Mouse (Mus musculus) NIH3T3 (cell line): ENCODE measurements around the gene Tspan3.

Experiments
- DNase-seq: peaks from one replicate; pipeline ENCODE4 v3.0.0-alpha.2; 2012; ENCODE audit warnings: low read depth

Gene Tspan3

DNA sequence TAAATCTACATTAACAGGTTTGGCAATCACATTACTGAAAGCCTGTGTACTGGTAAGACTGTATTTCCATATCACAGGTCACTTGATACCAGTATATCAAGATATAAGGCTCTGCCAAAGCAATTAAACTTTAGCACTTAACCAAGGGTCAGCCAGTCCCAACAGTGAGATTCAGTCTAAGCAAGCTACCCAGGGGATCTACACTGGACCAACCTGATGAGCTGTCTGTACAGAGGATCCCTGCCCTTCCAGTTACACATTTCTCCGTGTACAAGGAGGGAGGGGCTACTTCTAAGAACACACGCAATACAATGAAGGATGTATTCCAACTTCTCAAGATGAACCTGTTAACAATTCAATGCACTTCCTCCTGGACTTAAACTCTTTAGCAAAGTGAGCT lies 7.2 kb downstream of the Tspan3 start:
- DNase-seq: no peak

DNA sequence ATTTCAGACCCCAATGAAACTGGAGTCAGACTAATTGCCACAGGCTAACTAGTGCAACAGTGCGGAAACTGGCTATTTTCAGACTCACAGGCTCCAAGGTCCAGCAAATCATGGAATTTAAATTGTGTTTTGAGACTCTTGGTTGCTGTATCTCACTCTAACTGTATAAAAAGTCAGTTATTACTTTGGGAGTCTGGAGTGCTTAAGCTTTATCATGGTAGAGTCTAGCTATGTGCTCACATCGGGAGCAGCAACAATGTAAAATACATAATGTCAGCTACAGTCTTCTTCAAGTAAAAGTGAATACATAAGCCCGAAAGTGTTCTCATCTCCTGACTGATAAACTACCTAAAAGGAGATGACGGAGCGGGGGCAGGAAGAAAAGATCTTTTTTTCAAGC lies 10.7 kb downstream of the Tspan3 start:
- no peak for DNase-seq

DNA sequence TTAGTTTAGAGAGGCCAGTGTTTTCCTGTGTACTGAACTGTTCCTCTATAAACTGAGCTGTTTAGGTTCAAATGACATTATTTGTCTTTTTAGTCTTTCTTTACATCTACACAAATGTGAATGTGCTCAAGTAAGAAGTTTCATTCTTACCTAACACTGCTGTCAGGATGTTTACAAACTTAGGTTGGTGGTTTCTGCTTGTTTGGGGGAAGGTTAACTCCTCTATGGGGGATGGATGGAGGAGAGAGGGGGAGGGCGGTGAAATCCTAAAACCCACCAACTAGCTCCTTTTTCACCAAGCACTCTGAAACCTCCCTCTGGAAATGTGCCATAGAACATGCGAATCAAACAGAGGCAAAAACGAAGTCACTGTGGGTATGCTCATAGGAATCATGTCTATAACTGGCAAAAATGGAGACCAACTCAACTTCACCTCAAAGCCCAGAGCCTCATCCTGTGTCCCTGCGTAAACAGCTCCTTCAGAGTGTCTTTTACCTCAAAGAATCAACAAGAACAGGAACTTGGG lies 12.7 kb downstream of the Tspan3 start:
- DNase-seq: peak; percentile 29

DNA sequence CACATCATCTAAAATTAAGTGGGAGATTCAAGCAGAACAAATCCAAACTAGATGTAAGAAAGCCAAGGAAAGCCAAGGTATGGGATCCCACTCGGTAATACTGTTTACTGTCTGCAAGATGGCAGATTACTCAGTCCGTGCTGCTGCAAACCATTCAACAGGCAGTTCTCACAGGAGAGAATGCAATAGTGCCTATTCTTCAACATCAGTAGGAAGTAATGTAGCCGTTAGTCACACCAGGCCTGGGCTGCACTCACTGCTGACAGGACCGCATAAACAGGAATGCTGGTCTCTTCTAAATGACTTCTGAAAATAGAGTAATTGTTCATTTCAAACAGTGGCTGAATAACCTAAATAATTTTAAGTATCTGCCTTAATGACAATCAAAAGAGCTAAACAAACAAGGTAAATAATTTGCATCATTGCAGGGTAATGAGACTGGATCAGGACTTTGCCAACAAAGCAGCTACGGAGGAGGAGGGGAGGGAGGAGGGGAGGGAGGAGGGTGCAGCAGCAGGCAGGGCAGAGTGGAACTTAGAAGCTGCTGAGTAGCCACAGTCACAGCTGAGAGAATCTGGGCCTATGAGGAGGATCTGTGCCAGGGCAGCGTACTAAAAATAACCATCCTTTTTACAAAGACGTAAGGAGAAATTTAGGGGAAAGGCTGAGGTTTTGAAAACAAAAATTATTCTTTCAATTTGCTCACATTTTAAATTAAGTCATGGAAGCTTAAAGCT lies 13.4 kb downstream of the Tspan3 start:
- DNase-seq: peak; percentile 70

DNA sequence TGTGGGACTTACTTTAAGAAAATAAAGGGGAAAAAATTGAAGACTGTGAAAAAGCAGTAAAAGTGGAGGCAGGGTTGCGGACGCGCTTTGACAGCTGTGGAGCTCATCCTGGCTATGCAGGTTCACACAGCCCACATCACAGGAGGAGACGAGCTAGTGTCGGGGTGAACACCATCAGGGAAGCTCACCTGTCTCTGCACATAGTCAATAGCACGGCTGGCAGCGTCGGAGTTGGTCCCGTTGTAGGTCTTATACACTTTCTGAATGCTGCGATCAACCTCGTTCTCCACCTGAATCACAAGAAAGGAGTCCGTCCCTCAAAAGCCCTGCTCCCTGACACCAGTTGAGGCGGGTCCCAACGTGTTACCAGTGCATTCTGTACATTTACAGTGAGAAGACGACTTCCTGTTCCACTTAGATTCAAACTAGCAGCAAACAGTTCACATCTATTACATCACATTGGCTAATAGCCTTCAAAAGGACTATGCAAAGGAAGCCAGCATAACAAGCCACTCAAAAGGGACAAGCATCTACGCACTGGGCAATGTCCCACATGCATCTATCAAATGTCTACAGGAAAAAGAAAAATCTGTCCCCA lies 18.9 kb downstream of the Tspan3 start:
- DNase-seq: no peak

DNA sequence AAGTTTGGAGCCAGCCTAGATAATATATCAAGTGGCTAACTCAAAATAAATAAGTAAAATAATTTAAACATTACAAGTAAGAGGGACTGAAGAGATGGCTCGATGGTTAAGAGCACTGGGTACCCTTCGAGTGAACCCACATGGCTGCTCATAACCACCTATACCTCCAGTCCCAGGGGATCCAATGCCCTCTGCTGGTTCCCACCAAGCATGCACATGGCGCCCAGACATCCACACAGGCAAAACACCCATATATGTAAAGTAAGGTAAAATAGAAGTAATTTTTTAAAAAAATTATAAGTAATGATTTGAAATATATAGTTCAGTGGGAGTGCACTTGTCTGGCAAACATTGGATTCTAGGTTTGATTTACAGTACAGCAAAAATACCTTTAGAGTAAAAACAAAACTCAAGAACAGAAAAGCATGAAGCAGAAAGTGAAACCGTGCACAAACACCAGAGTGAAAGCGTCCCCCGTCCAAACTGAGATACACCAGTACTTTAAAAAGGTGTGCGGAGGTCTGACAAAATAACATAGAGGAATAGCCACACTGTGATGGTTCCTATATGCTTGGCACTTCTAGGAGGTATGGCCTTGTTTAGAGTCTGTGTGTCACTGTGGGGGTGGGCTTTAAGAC lies 20.8 kb downstream of the Tspan3 start:
- no peak for DNase-seq

DNA sequence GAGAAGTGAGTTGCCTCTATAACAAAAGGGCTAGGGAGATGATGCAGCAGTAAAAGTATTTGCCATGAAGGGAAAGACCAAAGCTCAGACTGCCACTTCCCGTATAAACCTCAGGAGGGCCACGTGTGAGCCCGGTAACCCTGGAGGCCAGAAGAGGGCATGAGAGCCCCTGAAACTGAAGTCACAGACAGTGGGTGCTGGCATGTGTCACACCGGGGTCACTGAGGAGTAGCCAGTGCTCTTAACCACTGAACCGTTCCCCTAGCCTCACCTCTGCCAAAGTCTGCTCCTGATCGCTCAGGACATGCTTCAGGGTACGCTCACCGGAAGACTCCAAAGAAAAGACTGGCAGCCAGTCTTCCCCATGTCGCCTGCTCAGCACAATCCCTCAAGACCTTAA lies 23.5 kb downstream of the Tspan3 start:
- no peak for DNase-seq

DNA sequence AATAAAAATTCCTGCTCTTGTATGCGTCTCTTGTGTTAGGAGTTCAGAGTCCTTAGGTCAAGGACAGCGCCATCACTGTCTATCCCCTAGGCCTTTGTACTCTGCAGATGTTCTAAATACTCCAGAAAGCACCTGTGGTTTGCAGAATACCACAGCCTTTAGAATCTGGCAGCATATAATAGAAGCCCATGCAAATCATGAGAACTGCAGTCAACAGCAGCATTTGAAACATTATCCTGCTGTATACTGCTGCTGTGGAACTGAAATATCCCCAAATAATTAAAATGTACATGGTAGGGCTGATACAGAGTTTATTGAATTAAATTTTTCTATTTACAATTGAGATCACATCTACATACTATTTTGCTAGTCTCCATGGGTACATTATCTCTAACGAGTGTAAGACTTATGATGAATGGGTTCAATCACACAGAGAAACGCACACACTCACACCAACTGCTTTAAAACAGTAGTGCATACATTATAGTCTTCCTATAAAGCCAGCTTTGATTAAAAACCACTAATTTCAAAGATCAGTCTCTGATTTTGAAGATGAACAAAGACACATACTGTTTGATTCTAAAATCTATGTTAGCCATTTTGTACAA lies 29.6 kb downstream of the Tspan3 start:
- DNase-seq: no peak

DNA sequence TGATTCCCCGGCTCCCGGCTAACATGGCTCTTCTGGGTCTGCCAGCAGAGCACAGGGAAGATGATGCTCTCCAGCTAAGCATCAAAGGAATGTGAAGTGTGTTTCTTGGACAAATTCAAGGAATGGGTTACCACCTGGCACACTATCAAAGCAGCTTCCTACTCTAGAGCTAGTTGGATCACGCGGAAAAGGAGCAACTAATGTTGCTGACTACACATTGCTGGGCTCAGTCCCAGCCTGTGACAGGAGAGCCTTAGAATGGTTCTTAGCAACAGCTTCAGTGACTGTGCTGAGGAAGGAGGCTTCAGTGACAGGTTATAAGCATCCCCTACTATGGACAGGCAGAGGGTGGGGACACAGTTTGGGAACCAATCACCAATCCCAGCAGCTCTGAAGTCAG lies 30.7 kb downstream of the Tspan3 start:
- no peak for DNase-seq

DNA sequence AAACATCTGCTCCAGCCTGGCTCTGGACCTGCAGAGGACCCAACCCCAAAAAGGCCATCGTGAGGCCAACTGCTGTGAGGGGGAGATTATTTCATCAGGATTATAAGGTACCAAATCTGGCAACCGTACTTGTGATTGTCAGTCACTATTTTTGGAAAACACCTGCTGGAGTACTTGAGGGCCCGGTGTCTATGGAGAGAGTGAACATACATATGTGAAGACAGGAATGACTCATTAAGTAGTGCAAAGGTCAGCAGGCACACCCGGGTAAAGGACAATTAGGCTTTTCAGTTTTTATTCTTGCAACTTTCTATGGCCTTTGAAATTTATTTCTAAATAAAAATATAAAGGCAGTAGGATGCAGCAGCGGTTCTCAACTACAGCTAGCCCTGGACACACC lies 31.3 kb downstream of the Tspan3 start:
- no peak for DNase-seq

DNA sequence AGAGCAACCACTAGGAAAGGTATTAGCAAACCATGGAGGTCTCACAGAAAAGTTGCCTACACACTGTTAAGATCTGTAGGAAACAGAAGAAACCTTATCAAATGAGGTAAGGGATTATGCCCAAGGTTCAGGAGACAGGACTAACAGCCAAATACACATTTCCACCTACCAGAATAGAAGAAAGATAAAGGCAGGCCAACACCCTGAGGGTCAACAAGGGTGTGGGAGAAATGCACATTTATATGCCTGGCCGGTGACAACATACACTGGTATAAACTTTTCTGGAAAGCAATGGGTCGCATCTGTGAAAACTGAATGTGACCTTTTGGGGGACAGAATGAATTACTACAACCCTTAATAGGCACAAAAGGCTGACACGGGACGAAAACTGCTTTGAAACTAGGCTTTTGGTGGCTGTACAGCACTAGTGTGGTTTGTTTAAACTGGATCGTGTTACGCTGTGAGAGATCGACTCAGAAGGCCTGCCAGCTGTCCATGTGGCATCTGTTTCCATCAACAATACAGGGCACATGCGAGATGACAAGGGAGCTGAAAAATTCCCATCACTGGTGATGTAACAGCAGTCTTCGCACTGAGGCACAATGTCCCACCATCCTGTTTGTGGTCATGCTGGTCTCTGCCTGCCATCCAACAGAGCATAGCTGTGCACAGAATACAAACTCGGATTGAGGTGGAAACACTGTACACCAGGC lies 33.3 kb downstream of the Tspan3 start:
- no peak for DNase-seq

DNA sequence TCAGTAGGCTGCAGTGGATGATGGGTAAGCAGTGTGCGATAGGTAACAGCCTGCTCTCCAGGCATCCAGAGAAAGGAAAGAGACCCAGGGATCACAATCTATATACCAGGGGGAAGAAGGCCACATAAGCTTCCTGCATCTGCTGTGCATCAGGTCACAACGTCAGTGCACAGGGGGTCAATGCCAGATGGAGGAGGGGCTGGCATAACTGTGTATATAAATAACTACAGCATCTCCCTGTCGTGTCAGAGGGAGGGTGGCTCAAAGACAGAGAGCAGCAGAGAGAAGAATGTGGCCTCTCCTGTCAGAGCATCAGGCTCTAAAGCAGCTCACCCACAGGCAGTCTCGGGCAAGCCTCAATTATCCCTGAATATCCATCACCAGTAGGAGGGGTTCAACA lies 34.7 kb downstream of the Tspan3 start:
- no peak for DNase-seq

DNA sequence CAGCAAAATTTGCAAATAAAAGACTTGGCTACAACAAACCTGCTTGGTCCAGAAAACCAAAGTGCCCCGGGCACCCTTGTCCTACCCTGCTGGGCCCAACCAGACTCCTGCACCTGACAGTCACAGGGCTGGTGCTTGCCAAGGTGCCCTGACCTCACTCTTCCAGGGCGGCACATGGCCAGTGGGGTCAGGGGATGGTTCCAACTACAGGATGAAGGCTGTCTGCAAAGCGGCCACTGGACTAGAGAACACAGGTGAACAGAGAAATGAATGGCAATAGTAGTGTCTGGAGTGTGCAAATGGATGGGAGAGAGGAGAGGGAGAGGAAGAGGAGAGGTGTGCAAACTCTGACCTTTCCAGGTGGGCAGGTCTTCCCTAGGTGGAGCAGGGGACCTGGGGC lies 35.3 kb downstream of the Tspan3 start:
- no peak for DNase-seq

DNA sequence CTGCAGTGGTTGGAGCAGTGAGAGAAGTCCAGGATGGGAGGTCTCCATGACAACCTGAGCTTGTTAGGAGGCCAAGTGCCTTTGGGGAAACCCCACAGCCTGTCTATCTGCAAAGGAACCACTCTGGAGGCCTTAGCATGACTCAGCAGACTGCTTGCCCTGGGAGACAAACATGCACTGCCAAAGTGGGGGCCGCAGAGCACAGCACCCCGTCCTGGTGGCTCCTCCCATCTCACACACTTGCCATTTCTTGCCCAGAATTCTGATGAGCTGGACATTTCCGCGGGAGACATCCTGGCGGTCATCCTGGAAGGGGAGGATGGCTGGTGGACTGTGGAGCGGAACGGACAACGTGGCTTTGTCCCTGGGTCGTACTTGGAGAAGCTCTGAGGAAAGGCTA lies 36.9 kb downstream of the Tspan3 start:
- DNase-seq: peak; percentile 37

DNA sequence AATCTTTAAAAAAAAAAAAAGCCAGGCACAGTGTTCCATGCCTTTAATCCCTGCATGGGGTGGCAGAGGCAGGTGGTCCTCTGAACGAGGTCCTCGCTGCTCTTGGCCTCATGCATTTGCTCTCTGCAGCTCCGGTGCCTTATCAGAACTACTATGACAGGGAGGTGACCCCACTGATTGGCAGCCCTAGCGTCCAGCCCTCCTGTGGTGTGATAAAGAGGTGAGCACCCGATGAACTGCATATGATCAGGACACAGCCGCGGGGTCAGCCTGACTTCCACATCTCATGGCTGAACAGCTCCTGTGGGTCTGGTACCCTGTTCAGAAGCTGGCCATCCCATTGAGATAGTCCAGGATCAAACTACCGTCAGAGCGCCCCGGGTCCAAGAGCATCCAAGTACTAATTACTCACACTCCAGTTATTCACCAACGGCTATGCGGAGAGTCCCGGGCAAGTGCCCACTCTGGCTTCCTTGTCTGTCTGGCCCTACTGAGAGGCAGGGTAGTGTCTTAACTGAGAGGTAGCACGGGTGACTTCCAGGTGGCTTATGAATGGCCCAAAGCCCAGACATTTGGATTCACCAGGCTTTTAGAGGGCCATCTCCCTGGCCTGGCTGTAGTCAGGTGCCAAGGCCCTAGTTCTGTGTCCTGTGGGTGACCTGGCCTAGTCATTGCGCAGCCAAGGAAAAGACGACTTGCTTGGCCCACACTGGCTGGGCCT lies 38.7 kb downstream of the Tspan3 start:
- DNase-seq: no peak

DNA sequence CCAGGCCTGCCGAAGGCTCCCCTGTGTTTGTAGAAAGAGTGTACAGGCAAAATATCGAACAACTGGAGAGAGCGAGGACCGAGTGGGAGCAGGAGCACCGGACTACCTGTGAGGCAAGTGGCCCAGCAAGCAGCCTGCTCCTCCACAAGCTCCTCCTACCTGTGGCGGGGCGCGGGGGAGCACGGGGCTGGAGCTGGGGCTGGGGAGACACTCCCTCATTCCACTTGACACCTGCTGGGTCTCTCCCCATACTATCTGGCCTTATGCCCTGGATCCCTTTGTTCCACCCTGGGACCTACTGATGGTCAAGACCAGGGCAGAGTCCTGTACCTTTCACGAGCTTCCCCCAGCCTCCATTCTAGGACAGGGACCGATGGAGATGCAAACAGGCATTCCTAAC lies 40.7 kb downstream of the Tspan3 start:
- no peak for DNase-seq

DNA sequence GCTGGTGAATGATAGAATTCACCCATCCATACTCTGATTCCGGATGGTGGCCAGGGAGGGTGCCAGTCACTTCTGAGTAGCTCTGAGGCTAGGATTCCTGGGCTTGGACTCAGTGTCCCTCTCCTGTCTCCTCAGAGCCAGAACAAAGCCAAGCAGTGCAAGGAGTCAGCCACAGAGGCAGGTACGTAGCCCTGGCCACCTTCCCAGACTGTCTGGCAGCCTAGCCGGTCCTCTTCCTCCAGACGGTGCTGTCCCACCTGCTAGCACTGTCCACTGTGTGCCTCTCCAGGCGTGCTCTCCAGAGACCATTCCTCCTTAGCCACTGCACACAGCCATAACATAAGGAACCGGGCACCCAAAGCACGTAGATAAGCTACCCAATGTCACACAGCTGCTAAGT lies 41.7 kb downstream of the Tspan3 start:
- DNase-seq: no peak

DNA sequence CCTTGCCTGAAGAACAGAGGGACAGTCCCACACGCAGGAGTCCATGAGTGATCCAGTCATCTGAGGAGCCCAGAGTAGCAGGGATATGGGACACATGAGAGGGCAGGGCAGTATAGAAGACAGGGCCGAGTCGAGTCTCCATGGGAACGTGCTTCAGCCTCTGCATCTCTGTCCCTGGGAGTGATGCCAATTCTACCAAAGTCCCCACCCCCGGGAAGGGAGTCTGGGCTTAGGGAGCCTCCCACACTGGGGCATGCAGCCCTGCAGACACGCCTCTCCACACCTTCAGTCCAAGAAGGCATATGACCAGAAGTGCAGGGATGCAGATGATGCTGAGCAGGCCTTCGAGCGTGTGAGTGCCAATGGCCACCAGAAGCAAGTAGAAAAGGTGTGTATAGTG lies 42.3 kb downstream of the Tspan3 start:
- peak; percentile 60 for DNase-seq

DNA sequence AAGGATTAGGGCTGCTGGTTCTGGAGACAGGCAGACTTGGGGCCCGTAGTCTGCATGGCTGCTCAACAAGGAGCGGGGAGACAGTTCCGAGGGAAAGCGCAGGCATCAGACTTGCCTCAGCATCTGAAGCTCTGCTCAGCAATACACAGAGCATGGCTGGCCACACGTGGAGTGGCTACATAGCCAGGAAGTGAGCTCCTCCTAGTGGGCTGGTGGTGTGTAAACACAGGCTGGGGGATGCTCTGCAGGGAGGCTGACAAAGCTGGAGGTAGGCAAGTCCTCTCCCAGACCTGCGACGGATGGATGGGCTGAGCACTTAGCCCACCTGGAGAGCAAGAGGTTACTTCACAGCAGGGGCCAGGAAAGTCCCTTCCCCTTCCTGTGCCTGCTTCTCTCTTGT lies 44.2 kb downstream of the Tspan3 start:
- DNase-seq: peak; percentile 74

DNA sequence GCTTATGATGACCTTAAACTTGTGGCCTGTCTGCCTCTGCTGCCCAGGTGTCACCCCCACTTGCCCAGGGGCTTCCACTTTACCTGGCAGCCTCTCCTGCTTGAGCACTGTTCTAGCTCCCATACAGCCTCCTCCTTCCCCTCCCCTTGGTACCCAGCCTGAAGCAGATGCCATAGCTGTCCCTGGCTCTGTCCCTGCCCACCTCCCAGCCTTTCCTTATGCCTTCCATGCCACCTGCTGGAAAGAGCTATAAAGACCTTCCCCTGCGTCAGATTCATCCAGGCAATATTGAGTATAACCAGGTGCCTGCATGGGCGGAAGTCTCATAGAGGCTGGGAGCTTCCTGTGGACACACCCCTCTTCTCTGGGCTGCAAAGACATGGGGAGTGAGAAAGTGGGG lies 45.6 kb downstream of the Tspan3 start:
- DNase-seq: peak; percentile 22

DNA sequence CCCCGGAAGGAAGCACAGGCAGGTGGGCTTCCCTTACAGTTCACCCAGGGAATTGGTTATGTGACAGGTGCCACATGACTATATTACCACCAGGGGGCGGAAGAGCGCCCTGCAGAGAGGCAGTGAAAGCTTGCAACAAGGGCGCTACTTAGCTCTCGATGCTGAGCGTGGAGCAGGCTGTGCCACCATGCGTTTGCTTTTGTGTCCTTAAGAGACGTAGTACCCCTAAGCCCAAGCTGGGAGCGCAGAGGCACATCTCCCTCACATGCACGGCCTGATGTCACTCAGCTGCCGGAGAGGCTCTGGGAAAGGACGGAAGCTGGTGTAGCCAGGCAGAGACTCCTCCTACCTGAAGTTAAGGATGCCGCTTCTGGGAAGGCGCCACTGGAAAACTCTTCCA lies 46.7 kb downstream of the Tspan3 start:
- peak; percentile 87 for DNase-seq

DNA sequence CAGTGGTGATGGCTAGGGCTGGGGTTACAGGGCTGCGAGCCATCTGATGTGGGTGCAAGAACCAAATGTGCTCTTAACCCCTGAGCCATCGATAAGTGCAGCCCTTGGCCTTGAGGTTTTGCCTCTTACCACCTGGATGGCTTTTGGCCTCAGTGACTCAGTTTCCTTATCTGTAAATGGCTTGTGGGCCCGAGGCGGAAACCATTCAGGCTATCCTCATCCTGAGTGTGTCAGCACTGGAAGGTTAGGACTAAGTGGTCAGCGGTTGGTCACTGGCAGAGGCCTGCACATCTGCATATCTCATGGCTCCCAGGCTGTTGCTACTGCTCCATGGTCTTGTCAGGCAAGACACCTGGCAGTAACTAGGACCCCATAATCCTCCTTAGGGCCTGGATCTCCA lies 47.2 kb downstream of the Tspan3 start:
- DNase-seq: no peak
